Mouse (Mus musculus) right cerebral cortex, postnatal 10 days (tissue): ENCODE results near the gene Fbxw5.
A peak's percentile ranks its signal among the peaks of the same experiment; 100 is the strongest.

ENCODE experiments used
- DNase-seq, 2 experiments: peaks; one replicate each; pipeline ENCODE4 v3.0.0; 2021; ENCODE audit warnings: low spot score in 2 of 2

Gene Fbxw5

GRCm38 (mm10) chr2:25500576-25501405 is at the start of gene Fbxw5:
Gene Fbxw5 (plus strand): TSS chr2:25500750.
- DNase-seq = peak; percentile 92 to 93

GRCm38 (mm10) chr2:25450853-25451647 is 49.5 kb upstream of the Fbxw5 start:
- DNase-seq = no peak

- DNase-seq = no peak
Observed at GRCm38 (mm10) chr2:25452951-25453350, 47.6 kb upstream of the Fbxw5 start.

GRCm38 (mm10) chr2:25456205-25456953 is 44.2 kb upstream of the Fbxw5 start, which contains the start of gene Clic3:
Gene Clic3 (plus strand): TSS chr2:25456838.
- DNase-seq = no peak

GRCm38 (mm10) chr2:25457022-25457896 is 43.3 kb upstream of the Fbxw5 start:
- peak in 1 of 2 experiments; percentile 33 for DNase-seq

GRCm38 (mm10) chr2:25458911-25459310 is 41.6 kb upstream of the Fbxw5 start:
- DNase-seq = peak in 1 of 2 experiments; percentile 46

- DNase-seq = peak; percentile 61 to 67
Observed at GRCm38 (mm10) chr2:25460135-25460534, 40.4 kb upstream of the Fbxw5 start.

GRCm38 (mm10) chr2:25460551-25461309 is 39.8 kb upstream of the Fbxw5 start, which contains the start of gene Paxx:
Gene Paxx (minus strand): TSS chr2:25461094.
- peak; percentile 96 to 97 for DNase-seq

GRCm38 (mm10) chr2:25461407-25461806 is 39.1 kb upstream of the Fbxw5 start:
- DNase-seq = peak in 1 of 2 experiments; percentile 28

GRCm38 (mm10) chr2:25463630-25464029 is 36.9 kb upstream of the Fbxw5 start:
- no peak for DNase-seq

GRCm38 (mm10) chr2:25465256-25465655 is 35.3 kb upstream of the Fbxw5 start:
- DNase-seq = no peak

GRCm38 (mm10) chr2:25465816-25466635 is 34.5 kb upstream of the Fbxw5 start:
- DNase-seq = no peak

- DNase-seq = no peak
Observed at GRCm38 (mm10) chr2:25467606-25468303, 32.8 kb upstream of the Fbxw5 start.

- peak; percentile 61 to 62 for DNase-seq
Observed at GRCm38 (mm10) chr2:25468962-25469915, 31.3 kb upstream of the Fbxw5 start.

- no peak for DNase-seq
Observed at GRCm38 (mm10) chr2:25469969-25470368, 30.6 kb upstream of the Fbxw5 start, which contains the start of gene Ptgds. Gene Ptgds (minus strand): TSS chr2:25470046.

GRCm38 (mm10) chr2:25472550-25472949 is 28.0 kb upstream of the Fbxw5 start:
- DNase-seq = no peak

GRCm38 (mm10) chr2:25477541-25477940 is 23.0 kb upstream of the Fbxw5 start:
- no peak for DNase-seq
